Mouse (Mus musculus): ENCODE results near the gene Ceacam1.
A peak's percentile ranks its signal among the peaks of the same experiment; 100 is the strongest.
"Not testable (repeated sequence)": the region's sequence is repeated elsewhere in the genome, so short reads cannot be mapped to it uniquely, and the experiment has no call there.

The Ceacam1 gene

DNA sequence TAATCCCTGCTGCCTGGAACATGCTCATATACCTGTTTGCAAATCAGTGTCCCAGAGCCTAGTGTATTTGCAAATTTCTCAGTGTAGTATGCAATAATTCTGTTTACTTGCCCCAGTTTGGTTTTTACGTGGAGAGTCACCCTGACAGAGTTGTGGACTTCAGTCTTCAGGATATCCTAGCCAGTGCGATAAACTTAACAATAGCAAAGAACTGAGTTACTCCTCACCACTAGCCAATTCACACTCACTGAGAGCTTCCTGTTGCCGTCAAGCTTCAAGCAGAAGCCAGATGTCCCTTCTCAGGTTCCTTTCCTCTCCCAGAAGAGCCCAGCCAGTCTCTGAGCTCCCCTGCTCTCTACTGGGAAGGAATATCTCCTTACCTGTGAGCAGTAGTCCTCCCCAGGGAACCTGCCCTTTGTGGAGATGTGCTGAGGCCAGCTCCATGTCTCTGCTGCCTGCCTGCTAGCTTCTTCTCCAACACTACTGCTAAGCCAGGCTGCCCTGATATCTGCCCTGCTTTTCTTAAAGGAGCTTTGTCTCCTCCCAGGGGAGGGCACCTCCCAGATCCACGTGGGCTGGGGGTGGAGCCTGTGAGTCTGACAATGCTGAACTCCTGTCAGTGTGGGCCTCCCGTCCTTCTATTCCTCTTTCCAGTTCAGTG, at the start of gene Ceacam1:
Gene Ceacam1 (minus strand): TSS at position 513 of the 661 bp plus-strand sequence.
- DNase-seq = not testable (repeated sequence)

DNA sequence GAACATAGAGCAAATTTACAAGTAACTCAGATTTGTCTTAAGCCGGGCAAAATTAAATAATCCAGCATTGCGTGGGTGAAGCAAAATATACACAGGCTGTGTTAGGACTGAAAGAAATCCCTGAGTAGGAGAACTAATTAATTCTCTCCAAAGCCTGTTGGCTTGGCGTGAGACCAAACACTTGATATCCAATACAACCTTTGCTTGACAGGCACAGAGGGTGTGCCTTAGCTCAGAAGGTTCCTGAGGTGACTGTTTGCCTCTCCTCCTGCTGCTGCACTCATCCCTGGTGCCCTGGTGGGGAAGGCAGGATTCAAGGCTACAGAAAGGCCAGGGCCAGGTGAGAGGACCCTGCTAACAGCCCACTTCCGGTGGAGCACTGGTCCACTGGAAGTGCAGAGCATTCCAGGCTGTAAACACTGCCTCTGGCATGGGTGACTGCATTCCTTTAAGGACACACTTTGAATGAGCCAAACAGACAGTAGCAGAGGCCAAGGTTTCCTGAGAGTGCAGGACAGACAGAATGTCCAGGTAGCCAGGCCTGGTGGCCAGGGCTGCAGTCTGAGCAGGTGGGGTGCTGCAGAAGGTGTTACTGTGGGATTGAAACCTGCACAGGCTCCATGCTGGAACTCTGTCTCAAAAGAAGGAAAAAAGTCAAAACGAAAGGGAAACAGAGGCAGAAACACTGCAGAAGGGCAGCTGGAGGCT, 38.8 kb upstream of the Ceacam1 start:
- DNase-seq = not testable (repeated sequence)

DNA sequence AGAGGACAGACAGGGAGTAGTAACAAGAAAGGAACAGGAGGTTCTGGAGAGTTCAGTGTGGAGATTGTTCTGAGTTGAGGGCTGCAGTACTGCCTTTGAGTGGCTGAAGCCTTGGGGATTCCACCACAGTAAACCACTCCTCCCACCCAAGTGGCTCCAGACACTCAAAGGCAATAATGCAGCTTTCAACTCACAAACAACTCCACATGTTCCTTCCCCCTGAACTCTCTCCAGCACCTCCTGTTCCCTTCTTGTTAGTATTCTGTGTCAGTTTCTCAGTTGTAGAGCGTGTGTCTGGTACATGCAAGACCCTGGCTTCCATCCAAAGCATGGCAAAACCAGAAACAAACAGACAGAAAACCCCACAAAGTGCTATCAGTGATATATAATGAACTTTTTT, 38.3 kb upstream of the Ceacam1 start:
- not testable (repeated sequence) for DNase-seq

DNA sequence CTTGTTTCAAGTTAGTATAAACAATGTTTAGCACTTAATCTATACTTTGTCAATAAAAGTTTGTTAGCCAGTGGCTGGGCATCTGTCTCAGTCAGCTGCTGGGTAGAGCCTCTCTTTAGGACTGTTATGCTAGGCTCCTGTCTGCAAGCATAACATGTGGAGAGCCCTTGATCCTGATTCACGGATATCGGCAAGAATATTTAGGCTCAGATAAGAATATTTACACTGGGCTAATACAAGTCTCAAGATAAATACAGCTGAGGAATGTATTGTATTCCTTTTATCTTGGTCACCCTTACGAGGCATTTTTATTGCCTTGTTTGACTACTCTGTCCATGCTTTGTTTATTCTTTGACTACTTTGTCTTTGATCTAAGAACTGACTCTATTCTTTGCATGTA, 32.5 kb upstream of the Ceacam1 start:
- no peak for DNase-seq

DNA sequence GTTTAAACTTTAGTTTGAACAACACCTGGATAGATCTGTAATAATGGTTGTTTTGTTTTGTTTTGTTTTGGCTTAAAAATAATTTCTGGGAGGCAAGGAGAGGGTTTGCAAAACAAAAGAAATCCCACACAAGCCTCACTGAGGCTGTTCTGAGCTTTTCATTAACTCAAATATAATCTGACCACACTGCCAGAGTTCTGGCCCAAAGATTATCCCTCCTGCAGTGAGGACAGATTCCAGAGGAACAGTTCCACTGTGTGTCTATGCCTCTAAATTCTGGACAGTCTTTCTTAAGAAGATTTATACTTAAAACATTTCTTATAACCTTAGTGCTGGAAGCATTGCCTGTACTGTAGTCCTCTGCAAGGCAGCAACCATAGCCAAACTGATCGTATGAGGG, 17.2 kb upstream of the Ceacam1 start:
- DNase-seq = no peak

DNA sequence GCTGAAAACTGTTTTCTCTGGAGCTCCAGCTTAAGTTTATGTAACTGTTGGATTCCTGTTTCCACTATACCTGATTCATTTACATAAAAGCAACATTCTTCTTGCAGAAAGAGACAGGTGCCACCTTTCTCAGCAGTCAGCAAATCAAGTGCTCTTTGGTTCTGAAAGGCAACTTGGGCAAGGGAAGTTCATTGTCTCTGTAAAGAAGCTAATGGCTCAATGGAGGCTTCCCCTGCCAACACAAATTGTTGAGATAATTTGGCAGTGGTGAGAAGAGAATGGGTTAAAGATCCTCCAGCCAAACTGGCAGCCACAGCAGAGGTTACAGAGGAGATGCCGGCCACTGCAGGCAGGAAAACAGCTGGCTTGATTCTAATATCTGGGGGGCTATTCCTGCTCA, 13.3 kb upstream of the Ceacam1 start:
- DNase-seq = not testable (repeated sequence)

DNA sequence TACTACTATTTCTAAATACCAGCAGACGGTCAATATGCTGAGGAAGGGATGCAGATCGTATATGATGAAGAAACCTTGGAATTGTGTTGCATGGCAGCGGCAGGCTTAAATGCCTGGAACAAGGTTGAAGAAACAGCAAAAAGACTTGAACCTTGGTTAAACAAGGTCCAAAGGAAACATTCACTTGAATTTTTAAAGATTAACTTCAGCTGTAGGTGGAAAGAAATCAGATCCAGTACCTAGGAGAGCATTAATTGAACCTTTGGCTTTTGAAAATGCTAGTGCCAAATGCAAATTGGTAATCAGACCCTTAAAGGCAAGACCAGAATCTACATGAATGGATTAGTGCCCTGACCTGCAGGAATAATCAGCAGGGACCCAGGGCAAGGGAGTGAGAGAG, 12.0 kb upstream of the Ceacam1 start:
- not testable (repeated sequence) for DNase-seq

DNA sequence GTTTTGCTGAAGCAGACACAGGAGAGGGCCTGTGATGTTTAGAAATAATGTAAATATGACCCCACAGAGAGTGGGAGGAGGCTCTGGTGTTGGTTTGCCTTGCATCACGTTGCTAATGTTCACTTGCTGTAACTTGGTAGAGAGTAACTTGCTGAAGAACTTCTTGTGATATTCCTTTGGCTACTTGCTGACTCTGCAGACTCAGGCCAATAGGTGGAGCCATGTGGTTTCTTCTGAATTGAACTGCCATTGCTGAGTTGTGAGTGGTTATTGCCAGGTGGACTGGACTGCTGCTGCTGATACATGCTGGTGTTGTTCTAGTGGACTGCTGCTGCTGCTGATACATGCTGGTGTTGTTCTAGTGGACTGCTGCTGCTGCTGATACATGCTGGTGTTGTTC, 8.8 kb upstream of the Ceacam1 start:
- DNase-seq = no peak

DNA sequence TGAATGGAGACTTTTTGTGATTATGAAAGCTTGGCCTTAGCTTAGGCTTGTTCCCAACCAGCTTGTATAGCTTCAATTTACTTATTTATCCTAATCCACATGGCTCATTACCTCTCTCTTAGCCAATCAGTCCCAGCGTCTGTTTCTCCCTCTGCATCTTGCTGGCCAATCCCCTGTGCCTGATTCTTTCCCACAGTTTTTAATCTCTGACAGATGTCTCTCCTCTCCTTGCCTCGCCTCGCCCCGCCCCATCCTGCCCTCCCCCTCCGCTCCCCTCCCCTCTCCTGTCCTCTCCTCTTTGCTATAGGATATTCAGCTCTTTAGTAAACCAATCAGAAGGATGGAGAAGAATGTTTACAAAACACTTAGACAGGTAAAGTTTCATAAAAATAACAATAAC, 7.7 kb upstream of the Ceacam1 start:
- no peak for DNase-seq

DNA sequence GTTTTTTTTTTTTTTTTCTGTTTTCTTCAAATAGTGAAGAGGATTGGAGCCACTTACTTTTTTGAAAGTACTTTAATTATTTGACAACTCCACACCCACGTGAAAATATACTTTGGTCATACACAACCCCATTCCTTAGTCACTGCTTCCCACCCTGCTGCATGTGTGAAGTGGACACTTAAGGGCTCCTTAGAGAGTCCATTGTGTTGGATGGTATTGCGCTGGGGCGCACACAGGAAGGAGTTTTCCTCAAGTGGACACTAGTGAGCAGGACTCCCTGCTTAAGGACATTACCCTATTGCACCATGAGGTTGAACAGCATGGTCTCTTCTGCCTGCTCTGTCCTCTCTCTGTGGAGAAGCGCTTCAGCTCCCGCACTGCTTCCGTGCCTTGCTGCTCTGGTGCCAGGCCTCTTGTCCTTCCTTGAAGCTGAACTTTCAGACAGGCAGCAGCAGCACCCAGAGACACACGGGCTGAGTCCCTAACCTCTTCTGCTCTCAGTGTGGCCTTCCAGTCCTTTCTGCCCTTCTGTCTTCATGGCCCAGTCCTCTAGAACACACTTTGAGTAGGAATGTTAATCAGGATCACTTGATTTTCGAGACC, 5.8 kb upstream of the Ceacam1 start:
- no peak for DNase-seq

DNA sequence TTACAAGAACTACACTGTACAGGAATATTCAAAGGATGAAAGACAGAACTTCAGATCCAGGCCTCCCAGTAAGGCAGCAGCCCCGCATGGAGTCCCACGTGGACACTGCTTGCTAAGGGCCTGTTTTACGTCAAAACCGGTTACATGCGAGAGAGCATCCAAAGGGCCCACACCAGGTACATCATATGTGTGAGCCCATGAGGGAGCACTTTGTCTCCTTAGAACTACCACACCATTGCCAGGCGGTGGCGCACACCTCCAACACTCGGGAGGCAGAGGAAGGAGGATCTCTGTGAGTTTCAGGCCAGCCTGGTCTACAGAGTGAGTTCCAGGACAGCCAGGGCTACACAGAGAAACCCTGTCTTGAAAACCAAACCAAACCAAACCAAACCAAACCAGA, 3.4 kb upstream of the Ceacam1 start:
- not testable (repeated sequence) for DNase-seq

DNA sequence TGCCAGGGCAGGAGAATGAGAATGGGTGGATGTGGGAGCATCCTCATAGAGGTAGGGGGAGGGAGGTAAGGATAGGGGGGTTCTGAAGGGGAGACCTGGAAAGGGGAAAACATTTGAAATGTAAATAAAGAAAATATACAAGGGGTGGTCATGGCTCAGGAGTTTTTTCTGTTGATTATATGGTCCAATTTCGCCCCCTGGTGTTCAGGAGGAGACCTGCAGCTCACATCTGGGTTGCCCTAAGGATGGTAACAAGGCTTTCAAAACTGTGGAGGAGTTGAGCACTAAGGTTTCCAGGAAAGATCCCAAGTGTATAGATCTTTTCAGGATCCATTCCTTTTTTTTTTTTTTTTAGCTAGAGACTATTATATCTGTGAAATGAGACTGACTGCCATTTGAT, 2.0 kb upstream of the Ceacam1 start:
- no peak for DNase-seq

DNA sequence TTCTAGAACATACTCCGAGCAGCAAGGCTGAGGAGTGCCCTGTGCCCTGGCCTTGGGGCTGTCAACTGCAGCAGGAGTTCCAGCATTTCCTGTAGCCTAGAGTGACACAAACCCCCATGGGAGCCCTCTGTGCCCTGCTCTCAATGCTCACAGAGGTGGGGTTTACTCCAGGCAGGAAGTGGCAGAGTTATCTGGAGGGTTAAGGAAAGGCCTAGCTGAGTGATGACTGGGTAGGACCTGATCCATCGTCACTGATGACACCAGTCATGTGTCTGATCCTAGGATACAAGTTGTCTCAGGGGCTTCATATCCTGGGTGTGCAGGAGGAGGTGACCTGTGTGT, 320 bp upstream of the Ceacam1 start:
- not testable (repeated sequence) for DNase-seq

DNA sequence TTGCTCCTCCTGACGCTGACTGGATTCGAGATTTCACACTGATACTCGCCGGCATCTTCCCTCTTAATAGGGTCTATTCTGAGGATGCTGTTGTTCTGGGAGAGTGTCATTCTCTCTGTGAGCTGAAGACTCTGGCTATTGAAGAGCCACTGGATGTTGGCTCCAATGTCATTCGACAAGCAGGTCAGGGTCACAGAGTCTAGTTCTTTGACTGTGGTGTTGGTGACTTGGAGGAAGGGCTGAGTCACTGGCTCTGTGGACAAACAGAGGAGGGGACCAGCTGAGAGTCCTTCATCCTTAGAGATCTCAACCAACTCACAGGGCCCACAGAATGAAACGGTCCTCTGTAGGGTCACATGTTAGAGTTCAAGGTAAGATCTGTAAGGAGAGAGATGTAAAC, 5.6 kb downstream of the Ceacam1 start:
- not testable (repeated sequence) for DNase-seq

DNA sequence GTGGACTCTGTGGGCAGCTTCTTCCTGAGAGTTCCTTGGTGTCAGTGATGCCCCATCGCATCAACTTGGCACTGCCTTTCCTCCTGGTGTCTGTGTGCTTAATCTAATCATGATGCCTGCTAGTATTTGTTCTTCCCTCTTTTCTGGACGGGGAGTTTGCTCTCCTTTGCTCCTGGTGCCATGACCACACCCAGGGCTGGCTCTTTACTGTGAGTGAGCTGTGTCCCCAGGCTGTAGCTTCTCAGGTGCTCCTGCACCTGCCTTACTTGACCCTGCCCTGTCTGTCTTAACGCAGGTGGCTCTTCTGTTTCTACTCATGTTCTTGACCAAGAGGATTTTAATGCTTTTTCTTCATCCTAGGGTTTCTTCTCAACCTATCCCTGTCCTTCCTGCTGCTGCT, 11.8 kb downstream of the Ceacam1 start:
- not testable (repeated sequence) for DNase-seq

DNA sequence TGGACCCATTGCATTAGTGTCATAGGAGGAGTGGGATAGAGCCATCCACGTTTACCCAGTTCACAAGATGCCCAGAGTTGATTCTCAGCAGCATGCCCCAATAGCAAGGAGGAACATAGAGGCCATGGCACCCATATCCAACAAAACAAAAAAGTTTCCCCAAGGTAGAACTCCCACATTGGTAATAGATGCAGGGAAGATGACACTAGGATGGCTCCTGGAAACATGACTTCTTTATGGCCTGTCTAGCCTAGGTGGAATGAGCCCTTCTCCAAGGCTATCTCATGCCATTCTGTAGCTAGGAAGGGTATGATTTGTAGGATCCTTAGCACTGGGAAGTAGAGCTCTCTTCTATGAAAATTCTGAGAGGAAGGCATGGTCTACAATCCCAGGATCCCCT, 12.4 kb downstream of the Ceacam1 start:
- no peak for DNase-seq

DNA sequence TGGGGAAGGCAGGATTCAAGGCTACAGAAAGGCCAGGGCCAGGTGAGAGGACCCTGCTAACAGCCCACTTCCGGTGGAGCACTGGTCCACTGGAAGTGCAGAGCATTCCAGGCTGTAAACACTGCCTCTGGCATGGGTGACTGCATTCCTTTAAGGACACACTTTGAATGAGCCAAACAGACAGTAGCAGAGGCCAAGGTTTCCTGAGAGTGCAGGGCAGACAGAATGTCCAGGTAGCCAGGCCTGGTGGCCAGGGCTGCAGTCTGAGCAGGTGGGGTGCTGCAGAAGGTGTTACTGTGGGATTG, 15.4 kb downstream of the Ceacam1 start:
- not testable (repeated sequence) for DNase-seq

DNA sequence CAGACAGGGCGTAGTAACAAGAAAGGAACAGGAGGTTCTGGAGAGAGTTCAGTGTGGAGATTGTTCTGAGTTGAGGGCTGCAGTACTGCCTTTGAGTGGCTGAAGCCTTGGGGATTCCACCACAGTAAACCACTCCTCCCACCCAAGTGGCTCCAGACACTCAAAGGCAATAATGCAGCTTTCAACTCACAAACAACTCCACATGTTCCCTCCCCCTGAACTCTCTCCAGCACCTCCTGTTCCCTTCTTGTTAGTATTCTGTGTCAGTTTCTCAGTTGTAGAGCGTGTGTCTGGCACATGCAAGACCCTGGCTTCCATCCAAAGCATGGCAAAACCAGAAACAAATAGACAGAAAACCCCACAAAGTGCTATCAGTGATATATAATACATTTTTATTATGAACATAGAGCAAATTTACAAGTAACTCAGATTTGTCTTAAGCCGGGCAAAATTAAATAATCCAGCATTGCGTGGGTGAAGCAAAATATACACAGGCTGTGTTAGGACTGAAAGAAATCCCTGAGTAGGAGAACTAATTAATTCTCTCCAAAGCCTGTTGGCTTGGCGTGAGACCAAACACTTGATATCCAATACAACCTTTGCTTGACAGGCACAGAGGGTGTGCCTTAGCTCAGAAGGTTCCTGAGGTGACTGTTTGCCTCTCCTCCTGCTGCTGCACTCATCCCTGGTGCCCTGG, 15.9 kb downstream of the Ceacam1 start:
- DNase-seq = peak; percentile 11

DNA sequence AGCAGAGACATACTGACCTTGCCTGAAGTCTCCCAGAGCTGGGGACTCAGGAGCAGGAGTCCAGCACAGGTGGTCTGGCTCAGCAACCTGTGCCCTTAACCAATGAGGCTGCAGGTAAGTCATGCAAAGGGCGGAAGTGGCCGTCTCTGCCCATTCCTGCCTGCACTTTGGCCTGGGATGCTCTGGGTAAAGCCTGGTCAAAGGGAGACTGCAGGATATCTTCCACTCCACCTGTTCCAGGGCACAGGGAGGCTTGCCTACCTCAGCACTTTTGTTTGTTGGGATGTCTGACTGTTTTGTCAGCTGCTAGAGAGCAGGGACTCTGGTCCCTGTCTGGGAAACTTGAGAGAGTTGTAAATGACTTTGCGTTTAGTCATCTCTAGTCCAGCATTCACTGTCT, 25.3 kb downstream of the Ceacam1 start:
- DNase-seq = no peak

DNA sequence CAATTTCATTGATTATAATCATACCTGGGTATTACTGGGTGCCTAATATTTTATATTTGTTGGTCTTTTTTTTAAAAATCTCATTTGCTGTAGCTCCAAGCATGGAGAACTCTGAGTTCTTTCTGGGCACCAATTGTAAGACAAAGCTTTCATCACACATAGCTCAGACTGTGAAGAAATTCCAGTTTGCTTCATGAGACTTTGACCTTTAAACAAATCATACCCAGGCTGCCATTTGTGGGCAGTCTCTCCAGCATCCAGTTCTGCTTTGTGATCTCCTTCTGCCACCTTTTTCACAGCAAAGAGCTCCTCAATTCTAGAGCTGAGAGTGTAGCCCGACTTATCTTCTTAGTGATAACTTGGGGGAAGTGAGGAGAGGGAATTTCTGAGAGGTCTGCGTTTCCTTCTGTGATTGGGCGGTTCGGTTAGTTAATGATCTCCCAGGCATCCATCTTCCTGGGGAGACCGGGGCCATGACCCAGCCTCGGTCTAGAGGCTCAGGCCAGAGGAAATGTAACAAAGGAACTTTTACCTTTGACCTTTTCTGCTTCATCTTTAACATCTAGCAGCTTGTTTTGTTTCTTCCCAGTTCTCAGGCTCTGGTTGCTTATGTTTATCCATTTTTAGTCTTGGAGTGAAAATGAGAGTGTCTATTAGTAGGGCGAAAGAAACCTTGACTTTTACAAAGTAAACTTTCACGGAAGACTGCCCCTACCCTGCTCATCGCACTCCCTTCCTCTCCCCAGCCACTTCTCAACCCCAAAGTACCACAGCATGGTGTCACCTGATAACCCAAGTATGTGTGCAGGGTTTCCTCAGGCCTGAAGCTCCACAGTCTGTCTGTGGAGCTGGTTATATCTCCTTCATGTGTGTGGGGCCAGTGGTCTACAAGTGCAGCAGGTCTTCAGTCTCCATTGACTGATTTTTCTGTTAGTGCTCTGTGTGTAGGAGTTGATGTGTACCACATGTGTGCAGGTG, 27.2 kb downstream of the Ceacam1 start:
- no peak for DNase-seq

DNA sequence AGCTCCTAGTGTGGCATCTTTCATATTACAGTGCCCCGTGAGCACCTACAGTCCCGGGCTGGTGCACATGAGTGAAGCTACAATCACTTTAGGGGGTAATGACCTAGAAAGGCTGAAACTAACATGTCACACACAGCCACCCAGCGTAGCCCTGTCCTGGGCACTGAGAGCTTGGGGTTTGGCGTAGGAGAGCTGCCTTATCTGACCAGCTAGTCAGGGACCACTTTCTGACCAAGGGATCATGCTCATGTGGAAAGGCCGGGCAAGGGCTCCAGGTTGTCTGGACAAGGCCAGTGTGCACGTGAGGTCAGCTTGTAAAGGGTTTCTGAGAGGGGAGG, 36.6 kb downstream of the Ceacam1 start:
- DNase-seq = no peak

DNA sequence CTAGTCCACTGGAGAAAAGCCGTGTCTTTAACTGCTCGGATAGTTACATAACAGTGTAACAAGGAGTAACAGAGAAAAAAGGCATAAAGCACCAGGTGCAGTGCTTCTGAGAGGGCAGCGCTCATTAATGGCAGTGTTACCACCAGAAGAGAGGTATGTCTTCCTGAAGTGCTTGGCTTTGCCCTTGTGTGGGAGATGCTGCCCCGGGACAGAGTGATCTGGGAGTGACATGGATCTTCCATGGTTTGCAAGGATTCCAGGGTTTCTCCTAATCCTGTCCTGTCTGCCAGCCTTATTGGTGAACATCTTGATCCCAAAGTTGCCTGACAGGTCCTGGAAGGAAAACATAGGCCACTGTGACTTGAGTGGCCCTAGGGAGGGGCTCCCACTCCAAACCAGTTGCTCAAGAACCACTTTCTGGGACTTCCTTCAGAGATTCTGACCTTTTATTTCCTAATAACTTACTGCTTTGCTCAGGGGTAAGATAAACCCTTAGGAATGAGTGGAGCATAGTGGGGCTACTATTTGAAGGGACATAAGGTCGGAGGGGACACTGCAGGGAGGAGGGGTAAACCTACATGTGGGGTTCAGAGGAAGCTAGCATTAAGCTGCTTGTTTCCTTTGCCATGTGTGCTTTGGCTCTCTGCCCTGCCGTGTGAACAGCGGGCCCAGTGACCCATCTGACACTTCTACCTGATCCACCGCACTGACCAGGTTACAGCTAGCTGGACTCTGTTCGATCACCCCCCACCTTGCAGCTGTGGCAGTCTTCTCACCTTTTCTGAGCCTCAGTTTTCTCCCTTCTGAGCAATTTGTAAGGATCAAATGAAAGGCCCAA, 37.2 kb downstream of the Ceacam1 start:
- DNase-seq = no peak
